14 mouse cellular contexts compared by ENCODE assay signal in genomic region chr14:21554046-21554445, GRCm38 (mm10).
A peak's percentile ranks its signal among the peaks of the same experiment; 100 is the strongest.
DNase-seq lines count a peak whose midpoint lies in the region; ATAC-seq lines count a peak whose summit lies in the region.
"Had no signal": no experiment of that assay in that cellular context is flagged by ENCODE, and none has a peak within 500 bp of the region (broad histone marks: within the 10 kb centered on the region; RNA-seq: fewer than 3 reads in every experiment).

No protein-coding gene starts in this region.

- no peaks in the 10 kb centered on the region for H3K9me3 ChIP-seq in hindbrain, embryonic 13.5 days
- H3K9me3 ChIP-seq in hindbrain, embryonic 14.5 days (ENCODE audit: control insufficient read depth, low read length) = no peaks in the 10 kb centered on the region
- H3K9me3 ChIP-seq in stomach, embryonic 16.5 days (replicated peaks; ENCODE audit: control insufficient read depth, low read length) = no peaks in the 10 kb centered on the region
- H3K9me3 ChIP-seq: heart, embryonic 10.5 days had no signal

- H3K4me1 ChIP-seq in hindbrain, embryonic 13.5 days (replicated peaks) = peaks cover 56% of the 10 kb centered on the region
- peaks cover 20% of the 10 kb centered on the region for H3K4me1 ChIP-seq in hindbrain, embryonic 14.5 days (replicated peaks; ENCODE audit: control insufficient read depth, insufficient read depth, low read length)
- H3K4me1 ChIP-seq in stomach, embryonic 16.5 days (ENCODE audit: control insufficient read depth, insufficient read depth, low read length) = peaks cover 18% of the 10 kb centered on the region

- H3K4me2 ChIP-seq in hindbrain, embryonic 13.5 days = no peak overlapping the region
- no peak overlapping the region for H3K4me2 ChIP-seq in hindbrain, embryonic 14.5 days (replicated peaks)
- no peak overlapping the region for H3K4me2 ChIP-seq in stomach, embryonic 16.5 days (ENCODE audit: low read depth, low read length)

- H3K9ac ChIP-seq in hindbrain, embryonic 13.5 days = no peak overlapping the region
- no peak overlapping the region for H3K9ac ChIP-seq in hindbrain, embryonic 14.5 days
- no peak overlapping the region for H3K9ac ChIP-seq in stomach, embryonic 16.5 days (ENCODE audit: low read length)

- no peak for DNase-seq in hindbrain, embryonic 14.5 days (ENCODE audit: low spot score)
- DNase-seq in cerebellum, adult 11 months = peak; percentile 46
- peak; percentile 56 for DNase-seq in cerebellum, adult 9-11 months
- no peak for DNase-seq in thymus, postnatal 0 days (ENCODE audit: low spot score)
- no peak for DNase-seq in thymus, postnatal 14 days
- DNase-seq: gastrocnemius, postnatal 25 days; kidney, adult 18-20 months; kidney, postnatal 10 days; lung, postnatal 14 days; spleen, adult 18-20 months; thymus, postnatal 4 days had no signal

- H3K27ac ChIP-seq in hindbrain, embryonic 13.5 days = peak overlapping the region; percentile 19
- no peak overlapping the region for H3K27ac ChIP-seq in hindbrain, embryonic 14.5 days
- peak overlapping the region; percentile 75 for H3K27ac ChIP-seq in stomach, embryonic 16.5 days (ENCODE audit: low read length)
- H3K27ac ChIP-seq: heart, embryonic 10.5 days had no signal

- H3K27me3 ChIP-seq in hindbrain, embryonic 13.5 days = no peaks in the 10 kb centered on the region
- H3K27me3 ChIP-seq in hindbrain, embryonic 14.5 days (ENCODE audit: control insufficient read depth, insufficient read depth, low read length) = no peaks in the 10 kb centered on the region
- H3K27me3 ChIP-seq in stomach, embryonic 16.5 days (ENCODE audit: control insufficient read depth, insufficient read depth, low read length) = no peaks in the 10 kb centered on the region

- H3K36me3 ChIP-seq in hindbrain, embryonic 13.5 days = no peaks in the 10 kb centered on the region
- no peaks in the 10 kb centered on the region for H3K36me3 ChIP-seq in hindbrain, embryonic 14.5 days (replicated peaks; ENCODE audit: control insufficient read depth, insufficient read depth)
- H3K36me3 ChIP-seq in stomach, embryonic 16.5 days (ENCODE audit: control insufficient read depth, insufficient read depth, low read length) = no peaks in the 10 kb centered on the region
- H3K36me3 ChIP-seq: heart, embryonic 10.5 days had no signal

- no peak overlapping the region for H3K4me3 ChIP-seq in hindbrain, embryonic 13.5 days
- H3K4me3 ChIP-seq in hindbrain, embryonic 14.5 days (replicated peaks; ENCODE audit: low read length) = no peak overlapping the region
- H3K4me3 ChIP-seq in stomach, embryonic 16.5 days (replicated peaks; ENCODE audit: low read length) = no peak overlapping the region
- H3K4me3 ChIP-seq: heart, embryonic 10.5 days had no signal

- WGBS in hindbrain, embryonic 13.5 days = 80% methylated on average over 8 of the region's 8 CpGs
- WGBS in hindbrain, embryonic 14.5 days = 77% methylated on average over 8 of the region's 8 CpGs
- 70% methylated on average over 8 of the region's 8 CpGs for WGBS in stomach, embryonic 16.5 days

- ATAC-seq in hindbrain, embryonic 13.5 days (ENCODE audit: low FRiP score) = no peak
- ATAC-seq in hindbrain, embryonic 14.5 days (ENCODE audit: low FRiP score) = no peak
- ATAC-seq in stomach, embryonic 16.5 days (ENCODE audit: insufficient read depth, low FRiP score) = no peak

Comparison
In these comparisons a context has a peak if more than half of its experiments do, and no peak if none do; other contexts are left out.
1. DNase-seq: peak in cerebellum, adult 11 months (single experiment) and cerebellum, adult 9-11 months (single experiment); none in hindbrain, embryonic 14.5 days (single experiment), thymus, postnatal 0 days (single experiment) and thymus, postnatal 14 days (single experiment).